Mouse (Mus musculus) intestine, embryonic 14.5 days (tissue): ENCODE results near the gene Idua. TPM values are rescaled to one million over a fixed set of nuclear protein-coding genes. Genes with fewer than 3 reads are reported as not detected.
A peak's percentile ranks its signal among the peaks of the same experiment; 100 is the strongest.

ENCODE experiments used
- ATAC-seq: fragments of 200-750 bp; cut with Nextera tagmentation; replicated peaks from 2 replicates; pipeline ENCODE4 v1.8.0; 2017; ENCODE audit warnings: low read depth, moderate number of reproducible peaks, moderate TSS enrichment, moderate library complexity; ENCODE audit not compliant: low FRiP score, low TSS enrichment
- DNase-seq: peaks from one replicate; pipeline ENCODE4 v3.0.0-alpha.2; 2018; ENCODE audit warnings: low spot score
- H3K27ac ChIP-seq: fragments of 300-500 bp; sonication (generic); 2 replicates; pipeline ENCODE4 v1.5.1; 2014; ENCODE audit warnings: low read depth, mild to moderate bottlenecking, control low read depth
- H3K27me3 ChIP-seq: fragments of 300-500 bp; sonication (generic); replicated peaks from 2 replicates; pipeline ENCODE4 v1.6.1; 2014; ENCODE audit warnings: low read length, control low read depth; ENCODE audit not compliant: control insufficient read depth, insufficient read depth
- H3K36me3 ChIP-seq: fragments of 300-500 bp; sonication (generic); 2 replicates; pipeline ENCODE4 v1.6.1; 2014; ENCODE audit warnings: low read length, control low read depth; ENCODE audit not compliant: control insufficient read depth, insufficient read depth
- H3K4me1 ChIP-seq: fragments of 300-500 bp; sonication (generic); replicated peaks from 2 replicates; pipeline ENCODE4 v1.6.1; 2014; ENCODE audit warnings: low read length, control low read depth, mixed read lengths; ENCODE audit not compliant: control insufficient read depth, insufficient read depth
- H3K4me2 ChIP-seq: fragments of 300-500 bp; sonication (generic); 2 replicates; pipeline ENCODE4 v1.6.1; 2014; ENCODE audit warnings: low read length
- H3K4me3 ChIP-seq: fragments of 300-500 bp; sonication (generic); 2 replicates; pipeline ENCODE4 v1.5.1; 2014; ENCODE audit warnings: low read depth, low read length, control low read depth, mixed read lengths
- H3K9ac ChIP-seq: fragments of 300-500 bp; sonication (generic); 2 replicates; pipeline ENCODE4 v1.6.1; 2014; ENCODE audit warnings: mild to moderate bottlenecking, low read length
- H3K9me3 ChIP-seq: fragments of 300-500 bp; sonication (generic); 2 replicates; pipeline ENCODE4 v1.6.1; 2016; ENCODE audit warnings: low read length, control low read depth; ENCODE audit not compliant: control insufficient read depth
- WGBS: fragments of 180-500 bp; shearing (Covaris S2); extraction: QIAGEN DNeasy Blood & Tissue Kit; methylation state at CpG from one replicate; pipeline ENCODE4 v1.1.7; 2014; 5-methylcytosine and 5-hydroxymethylcytosine counted together
- polyA plus RNA-seq: library from polyadenylated mRNA; unstranded; fragments of >200 nt; fragmentation: Nextera tagmentation; extraction: Ambion mirVana; gene quantifications from 2 replicates; pipeline ENCODE4 v1.2.1, GENCODE M21; 2014

Idua gene
- 13.4 and 15.2 TPM in 2 replicates for polyA plus RNA-seq

DNA sequence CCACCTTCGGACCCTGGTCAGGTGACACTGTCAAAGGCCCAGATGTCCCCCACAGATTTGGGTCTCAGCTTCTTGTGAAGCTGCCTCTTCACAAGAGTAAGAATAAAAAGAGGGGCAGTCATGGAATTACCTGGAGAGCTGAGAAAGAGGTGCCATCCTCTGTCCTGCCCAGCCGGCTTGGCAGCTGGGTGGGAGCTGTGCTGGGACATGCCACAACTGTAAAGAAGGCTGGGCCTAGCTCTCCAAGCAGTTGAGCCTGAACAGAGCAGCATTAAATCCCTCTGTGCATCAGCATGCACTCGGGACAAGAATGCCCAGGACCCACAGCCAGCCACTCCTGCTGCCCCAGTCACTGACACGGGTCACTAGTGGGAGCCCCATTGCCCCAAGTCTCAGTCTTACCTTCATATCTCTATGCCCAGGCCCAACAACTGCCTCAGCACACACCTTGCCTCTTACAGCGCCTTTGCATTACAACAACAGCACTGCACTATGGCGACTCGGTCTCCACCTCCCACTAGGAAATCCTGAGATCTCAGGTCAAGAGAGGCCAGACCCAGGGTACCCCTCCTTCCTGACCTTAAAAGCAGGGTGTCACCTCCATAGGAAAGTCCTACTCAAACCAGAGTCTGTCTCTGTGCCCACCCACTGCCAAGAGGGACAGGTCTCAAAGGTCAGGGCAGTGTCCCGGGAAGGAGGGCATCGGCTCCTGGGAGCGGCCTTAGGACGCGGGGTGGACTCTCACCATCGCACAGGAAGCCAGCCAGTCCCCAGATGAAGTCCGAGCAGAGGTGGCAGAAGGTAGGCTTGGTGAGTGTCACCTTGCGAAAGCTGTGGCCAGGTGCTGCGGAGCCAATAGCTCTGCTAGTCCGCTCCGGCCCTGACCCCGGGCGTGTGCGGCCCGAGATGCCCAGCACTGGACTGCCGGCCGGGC, at the start of gene Idua:
Idua (plus strand) TSS at position 634 of the 934 bp plus-strand sequence.
- H3K36me3 ChIP-seq, result peaks cover 24% of the 10 kb centered on the region
- 0 out of 2 replicates have a peak, but pooled peaks cover 3% of the 10 kb centered on the region for H3K27me3 ChIP-seq
- 11% methylated on average over 24 of the region's 24 CpGs for WGBS
- H3K9ac ChIP-seq, result peak within 1 kb of the TSS; percentile 89
- peak; percentile 63; the same call in 1 of the 2 replicates for ATAC-seq
- H3K4me2 ChIP-seq, result peak within 1 kb of the TSS; percentile 95
- H3K4me3 ChIP-seq, result peak within 1 kb of the TSS; percentile 80
- no peak within 1 kb of the TSS for H3K27ac ChIP-seq
- DNase-seq, result no peak
- peaks cover 5% of the 10 kb centered on the region for H3K4me1 ChIP-seq
- no peaks in the 10 kb centered on the region for H3K9me3 ChIP-seq

DNA sequence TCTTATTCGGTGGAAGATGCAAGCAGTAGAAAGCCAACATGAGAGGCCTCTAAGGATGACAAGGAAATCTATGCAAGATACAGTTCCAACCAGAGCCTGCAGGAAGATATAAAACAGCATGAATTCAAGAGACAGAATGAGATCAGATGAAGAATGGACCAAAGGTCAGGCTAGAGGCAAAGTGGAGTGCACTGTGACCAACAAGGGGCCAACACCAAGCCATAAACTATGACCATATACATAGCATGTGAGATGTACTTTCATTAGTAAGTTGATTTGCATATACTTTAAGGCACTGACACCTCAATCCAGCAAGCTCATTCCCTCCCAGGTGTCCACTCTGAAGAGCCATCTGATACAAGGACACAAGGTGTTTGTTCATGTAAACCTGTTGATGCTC, 49.7 kb upstream of the Idua start:
- ATAC-seq, result no peak
- H3K27me3 ChIP-seq, result no peaks in the 10 kb centered on the region
- no peak overlapping the region for H3K4me3 ChIP-seq
- WGBS, result 92% methylated on average over 1 of the region's 1 CpGs
- H3K36me3 ChIP-seq, result peaks cover 100% of the 10 kb centered on the region
- no peak overlapping the region for H3K27ac ChIP-seq
- no peaks in the 10 kb centered on the region for H3K4me1 ChIP-seq
- no peak for DNase-seq
- no peaks in the 10 kb centered on the region for H3K9me3 ChIP-seq
- H3K4me2 ChIP-seq, result no peak overlapping the region
- no peak overlapping the region for H3K9ac ChIP-seq

DNA sequence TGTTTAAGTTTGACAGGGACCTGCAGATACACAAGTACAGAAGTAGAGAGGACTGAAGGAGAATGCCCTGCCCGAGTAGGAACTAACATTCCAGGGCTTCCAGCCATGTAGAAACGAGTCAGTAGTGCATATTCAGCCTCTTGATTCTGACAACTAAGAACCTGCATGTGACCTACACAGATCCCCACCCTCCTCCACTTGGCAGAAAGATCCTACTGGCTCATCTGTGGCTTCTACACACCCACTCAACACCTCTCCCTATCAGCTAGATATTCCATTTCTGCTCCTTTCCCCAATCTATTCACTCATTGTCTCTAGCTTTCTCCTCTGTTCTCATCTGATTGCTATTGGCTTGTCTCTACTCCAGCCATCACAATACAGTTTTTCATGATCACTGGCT, 38.3 kb upstream of the Idua start:
- Histone ChIP-seq H3K27ac (no peak overlapping the region), H3K27me3 (no peaks in the 10 kb centered on the region), H3K4me2 (no peak overlapping the region), H3K9ac (no peak overlapping the region), H3K4me1 (no peaks in the 10 kb centered on the region), H3K9me3 (no peaks in the 10 kb centered on the region), H3K4me3 (no peak overlapping the region), H3K36me3 (peaks cover 74% of the 10 kb centered on the region)
- DNase-seq (no peak), ATAC-seq (no peak)
- WGBS, result 68% methylated on average over 2 of the region's 2 CpGs

DNA sequence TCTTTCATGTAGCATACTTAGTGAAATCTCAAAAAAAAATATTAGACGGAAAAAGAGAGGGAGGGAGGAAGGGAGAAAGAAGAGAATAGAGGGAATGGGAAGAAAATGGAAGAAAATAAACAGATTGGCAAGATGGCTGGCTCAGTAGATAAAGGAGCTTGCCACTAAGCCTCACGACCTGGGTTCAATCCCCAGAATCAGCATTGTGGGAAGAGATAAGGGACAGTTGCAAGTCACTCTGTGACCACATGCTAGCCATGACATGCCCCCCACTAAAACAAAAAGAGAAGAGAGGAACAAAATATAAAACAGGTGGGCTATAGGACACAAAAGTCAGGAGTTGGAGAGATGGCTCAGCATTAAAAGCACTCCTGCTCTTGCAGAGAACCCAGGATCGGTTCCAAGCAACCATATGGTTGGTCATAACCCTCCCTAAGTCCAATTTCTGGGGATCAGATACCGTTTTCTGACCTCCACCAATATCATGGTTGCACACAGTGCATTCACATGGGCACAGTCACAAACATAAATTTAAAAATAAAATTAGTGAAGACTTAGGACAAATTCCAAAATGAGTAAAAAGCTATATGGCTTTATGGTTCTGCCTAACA, 34.0 kb upstream of the Idua start:
- ATAC-seq, result no peak
- Histone ChIP-seq H3K9me3 (no peaks in the 10 kb centered on the region), H3K36me3 (peaks cover 36% of the 10 kb centered on the region), H3K27ac (no peak overlapping the region), H3K4me2 (no peak overlapping the region), H3K27me3 (no peaks in the 10 kb centered on the region), H3K4me3 (no peak overlapping the region), H3K9ac (no peak overlapping the region), H3K4me1 (peaks cover 23% of the 10 kb centered on the region)
- no peak for DNase-seq
- 92% methylated on average over 4 of the region's 4 CpGs for WGBS

DNA sequence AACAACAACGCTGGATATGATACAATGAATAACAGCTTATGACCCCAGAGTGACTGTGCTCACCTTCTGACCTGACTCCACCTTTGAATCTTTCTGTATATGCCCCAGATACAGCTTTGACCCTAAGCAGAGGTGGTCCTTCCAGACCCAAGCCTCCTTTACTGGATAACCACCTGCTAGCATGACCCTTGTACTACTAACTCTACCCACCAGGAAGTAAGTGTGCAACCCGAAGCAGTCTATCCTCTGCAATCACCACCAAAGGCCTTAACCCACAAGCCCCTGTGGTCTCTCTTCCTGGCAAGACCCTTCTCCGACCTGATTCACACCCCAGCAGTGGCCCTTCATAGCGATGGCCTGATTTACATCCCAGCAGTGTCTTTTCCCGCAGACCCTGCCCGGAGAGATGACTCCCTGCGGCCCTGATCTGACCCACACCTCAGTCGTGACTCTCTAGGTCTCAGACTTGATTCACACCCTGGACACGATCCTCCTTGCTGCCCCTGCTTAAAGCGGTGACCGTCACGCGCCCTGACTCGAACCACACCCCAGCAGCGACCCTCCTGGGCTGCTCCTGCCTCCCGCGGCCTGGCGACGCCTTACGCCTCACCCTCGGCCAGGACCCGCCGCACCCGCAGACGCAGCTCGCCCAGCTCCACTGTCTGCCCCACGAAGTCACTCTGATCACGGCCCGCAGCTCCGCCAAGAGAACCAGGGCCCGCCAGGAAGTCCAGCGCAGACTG, 31.1 kb upstream of the Idua start:
- ATAC-seq (peak; percentile 83), DNase-seq (no peak)
- H3K36me3 ChIP-seq, result peaks cover 7% of the 10 kb centered on the region
- peak overlapping the region; percentile 86 for H3K27ac ChIP-seq
- H3K4me2 ChIP-seq, result peak overlapping the region; percentile 86
- peak overlapping the region; percentile 95 for H3K4me3 ChIP-seq
- no peaks in the 10 kb centered on the region for H3K27me3 ChIP-seq
- no peaks in the 10 kb centered on the region for H3K9me3 ChIP-seq
- H3K9ac ChIP-seq, result peak overlapping the region; percentile 94
- H3K4me1 ChIP-seq, result peaks cover 23% of the 10 kb centered on the region
- 1% methylated on average over 32 of the region's 32 CpGs for WGBS

DNA sequence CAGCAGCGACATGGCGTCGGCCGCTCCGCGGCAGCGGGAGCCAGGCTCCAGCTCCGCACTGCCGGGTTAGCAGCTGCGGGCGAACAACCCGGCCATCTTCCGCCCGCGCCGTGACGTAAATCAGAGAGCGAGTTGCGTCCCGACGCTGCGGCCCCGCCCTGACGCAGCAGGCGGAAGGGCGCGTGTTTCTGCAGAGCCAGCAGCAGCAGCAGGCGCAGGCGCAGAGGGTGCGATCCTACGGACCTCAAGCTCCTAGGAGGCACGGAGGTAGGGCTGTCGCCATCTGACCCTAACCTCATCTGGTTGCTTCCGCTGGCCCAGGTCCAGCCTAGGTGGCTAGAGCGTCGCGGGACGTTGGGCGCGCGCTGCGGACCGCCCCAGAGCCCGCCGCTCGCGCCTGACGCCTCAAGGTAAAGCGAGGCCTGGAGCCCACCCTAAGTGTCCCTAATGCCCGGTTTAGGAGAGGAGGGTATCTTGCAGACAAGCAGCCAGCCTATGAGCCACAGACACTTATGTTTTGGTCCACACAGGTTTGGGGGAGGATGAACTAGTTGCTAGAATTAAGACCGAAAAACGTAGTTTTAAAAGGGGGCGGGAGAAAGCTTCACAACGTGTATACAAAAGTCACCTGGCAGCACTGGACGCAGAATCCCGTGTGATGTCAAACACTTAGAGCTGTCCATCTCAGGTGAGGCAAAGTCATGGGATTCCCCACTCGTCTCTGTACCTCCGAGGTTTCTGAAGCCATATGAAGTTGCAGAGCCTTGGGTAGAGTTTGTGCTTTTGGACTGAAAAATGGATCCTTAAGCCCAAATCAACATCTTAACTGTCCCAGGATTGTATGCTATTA, 30.3 kb upstream of the Idua start, which contains the start of the genes Gak and Tmem175:
Gak (minus strand) TSS at position 122 of the 850 bp plus-strand sequence.
Tmem175 (plus strand) TSS at position 137 of the 850 bp plus-strand sequence.
- no peaks in the 10 kb centered on the region for H3K9me3 ChIP-seq
- H3K4me1 ChIP-seq, result peaks cover 23% of the 10 kb centered on the region
- H3K4me2 ChIP-seq, result peak within 1 kb of the TSS; percentile 86
- no peaks in the 10 kb centered on the region for H3K36me3 ChIP-seq
- peak within 1 kb of the TSS; percentile 86 for H3K27ac ChIP-seq
- H3K9ac ChIP-seq, result peak within 1 kb of the TSS; percentile 94
- ATAC-seq (peak; percentile 96), DNase-seq (peak; percentile 93)
- peak within 1 kb of the TSS; percentile 95 for H3K4me3 ChIP-seq
- no peaks in the 10 kb centered on the region for H3K27me3 ChIP-seq
- WGBS, result 1% methylated on average over 58 of the region's 58 CpGs

DNA sequence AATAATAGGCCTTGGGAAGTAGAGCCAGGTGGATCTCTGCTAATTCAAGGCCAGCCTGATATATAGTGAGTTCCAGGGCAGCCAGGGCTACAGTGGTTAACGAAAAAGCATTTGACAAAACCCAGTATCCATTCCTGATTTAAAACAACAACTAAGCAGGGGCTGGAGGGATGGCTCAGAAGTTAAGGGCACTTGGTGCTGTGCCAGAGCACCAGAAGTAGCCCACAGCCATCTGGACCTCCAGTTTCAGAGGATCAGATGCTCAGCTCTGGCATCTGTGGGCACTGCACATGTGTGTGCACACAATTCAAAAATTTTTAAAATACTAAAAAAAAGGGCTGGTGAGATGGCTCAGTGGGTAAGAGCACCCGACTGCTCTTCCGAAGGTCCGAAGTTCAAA, 26.5 kb upstream of the Idua start:
- Histone ChIP-seq H3K27me3 (no peaks in the 10 kb centered on the region), H3K4me1 (peaks cover 7% of the 10 kb centered on the region), H3K4me2 (no peak overlapping the region), H3K4me3 (no peak overlapping the region), H3K27ac (no peak overlapping the region), H3K9ac (no peak overlapping the region), H3K36me3 (0 out of 2 replicates have a peak, but pooled peaks cover 5% of the 10 kb centered on the region), H3K9me3 (no peaks in the 10 kb centered on the region)
- 90% methylated on average over 4 of the region's 4 CpGs for WGBS
- DNase-seq (no peak), ATAC-seq (no peak)
